Mouse (Mus musculus): Measurements from ENCODE around the gene Kif5a. TPM values are rescaled to one million over a fixed set of nuclear protein-coding genes. Genes with fewer than 3 reads are reported as not detected.
A peak's percentile ranks its signal among the peaks of the same experiment; 100 is the strongest.

Kif5a gene
- polyA plus RNA-seq, 1 experiment from 2014 or later: 2.3 TPM

DNA sequence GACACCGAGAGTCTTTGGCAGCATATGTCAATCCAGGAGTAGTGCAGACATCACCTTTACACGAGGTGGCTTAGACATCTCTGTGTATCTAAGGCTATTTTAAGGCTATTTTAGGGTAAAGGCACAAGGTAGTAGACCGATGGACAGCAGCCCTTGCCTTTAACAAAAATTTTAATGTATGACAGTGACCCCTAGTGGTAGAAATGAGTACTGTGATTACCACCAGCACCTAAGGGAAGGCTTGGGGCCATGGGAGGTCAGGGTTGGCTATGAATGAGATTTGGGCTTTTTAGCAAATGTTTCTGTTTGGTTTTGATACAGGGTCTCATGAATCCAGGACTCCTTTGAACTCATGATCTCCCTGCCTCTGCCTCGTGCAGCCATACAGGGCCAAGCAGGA is 34.3 kb downstream of the Kif5a start:
- Histone ChIP-seq H3K27me3 (ENCODE audit: control insufficient read depth, insufficient read depth, low read length) (no peaks in the 10 kb centered on the region), H3K4me3 (ENCODE audit: low read depth, low read length) (no peak overlapping the region), H3K4me2 (replicated peaks; ENCODE audit: low read depth) (no peak overlapping the region), H3K9ac (ENCODE audit: low read length) (no peak overlapping the region), H3K27ac (replicated peaks) (no peak overlapping the region), H3K4me1 (replicated peaks; ENCODE audit: control insufficient read depth, insufficient read depth) (no peaks in the 10 kb centered on the region), H3K9me3 (ENCODE audit: control insufficient read depth, low read length) (no peaks in the 10 kb centered on the region), H3K36me3 (ENCODE audit: control insufficient read depth, insufficient read depth, low read length) (no peaks in the 10 kb centered on the region)
- no peak for DNase-seq (ENCODE audit: low spot score)
- ATAC-seq (ENCODE audit: low FRiP score, low TSS enrichment): peak; percentile 44; the same call in 1 of the 2 replicates
- TF ChIP-seq CTCF (IDR thresholded peaks at IDR 0.05; ENCODE audit: low read depth) (peak; percentile 89), EP300 (optimal IDR thresholded peaks at IDR 0.05) (no peak)
- 15% methylated on average over 4 of the region's 4 CpGs for WGBS

DNA sequence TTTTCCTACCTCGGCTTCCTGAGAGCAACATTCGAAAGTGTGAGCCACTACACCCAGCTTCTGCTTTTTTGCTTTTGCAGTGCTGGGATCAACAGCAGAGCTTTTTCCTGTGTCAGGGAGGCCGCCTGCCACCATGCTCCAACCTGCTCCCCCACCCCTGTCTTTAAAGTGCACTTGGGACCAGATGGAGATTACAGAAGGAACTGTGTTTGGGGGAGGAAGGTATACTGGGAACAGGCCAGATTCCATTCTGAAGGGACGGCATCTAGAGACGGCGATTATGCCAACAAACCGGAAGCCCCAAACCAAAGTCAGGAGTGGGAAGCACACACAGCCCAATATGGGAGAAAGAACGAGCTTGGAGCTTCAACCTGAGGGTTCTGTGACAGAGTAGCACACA is 36.0 kb downstream of the Kif5a start:
- H3K4me3 ChIP-seq (ENCODE audit: low read depth, low read length): no peak overlapping the region
- TF ChIP-seq EP300 (optimal IDR thresholded peaks at IDR 0.05) (no peak), CTCF (IDR thresholded peaks at IDR 0.05; ENCODE audit: low read depth) (no peak)
- H3K27me3 ChIP-seq (ENCODE audit: control insufficient read depth, insufficient read depth, low read length): no peaks in the 10 kb centered on the region
- no peaks in the 10 kb centered on the region for H3K4me1 ChIP-seq (replicated peaks; ENCODE audit: control insufficient read depth, insufficient read depth)
- no peak overlapping the region for H3K27ac ChIP-seq (replicated peaks)
- no peak overlapping the region for H3K4me2 ChIP-seq (replicated peaks; ENCODE audit: low read depth)
- H3K36me3 ChIP-seq (ENCODE audit: control insufficient read depth, insufficient read depth, low read length): no peaks in the 10 kb centered on the region
- 81% methylated on average over 8 of the region's 8 CpGs for WGBS
- H3K9me3 ChIP-seq (ENCODE audit: control insufficient read depth, low read length): no peaks in the 10 kb centered on the region
- no peak for DNase-seq (ENCODE audit: low spot score)
- no peak overlapping the region for H3K9ac ChIP-seq (ENCODE audit: low read length)
- ATAC-seq (ENCODE audit: low FRiP score, low TSS enrichment): no peak

DNA sequence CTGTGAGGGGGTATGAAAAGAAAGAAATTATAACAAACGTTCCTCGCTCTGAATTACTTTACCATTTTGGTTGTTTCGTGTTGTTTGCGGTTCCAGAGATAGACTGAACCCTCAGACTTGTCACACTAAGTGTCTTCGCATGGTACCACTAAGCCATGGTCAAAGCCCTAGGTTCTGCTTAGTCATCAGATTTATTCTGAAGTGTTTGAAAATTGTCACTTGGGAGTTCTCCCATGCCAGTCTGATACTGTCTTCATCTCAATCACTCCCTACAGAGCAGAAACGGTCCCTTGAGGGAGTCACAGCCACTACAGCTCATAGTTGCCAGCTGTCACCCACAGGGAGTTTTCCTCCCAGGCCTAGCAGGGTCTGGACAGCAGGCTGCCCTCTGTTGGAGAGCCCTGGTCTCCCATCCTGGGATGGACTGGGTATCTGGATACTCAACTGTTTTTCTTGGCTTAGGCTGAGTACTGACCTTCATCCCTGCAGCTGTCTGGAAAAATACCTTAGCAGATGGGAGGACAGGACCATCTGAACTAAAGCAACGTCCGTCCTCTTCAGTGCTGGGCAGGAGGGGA is 36.7 kb downstream of the Kif5a start:
- no peaks in the 10 kb centered on the region for H3K36me3 ChIP-seq (ENCODE audit: control insufficient read depth, insufficient read depth, low read length)
- H3K4me1 ChIP-seq (replicated peaks; ENCODE audit: control insufficient read depth, insufficient read depth): no peaks in the 10 kb centered on the region
- peak; percentile 67 for ATAC-seq (ENCODE audit: low FRiP score, low TSS enrichment)
- H3K9me3 ChIP-seq (ENCODE audit: control insufficient read depth, low read length): no peaks in the 10 kb centered on the region
- H3K4me3 ChIP-seq (ENCODE audit: low read depth, low read length): no peak overlapping the region
- H3K27ac ChIP-seq (replicated peaks): no peak overlapping the region
- TF ChIP-seq EP300 (optimal IDR thresholded peaks at IDR 0.05): no peak
- TF ChIP-seq CTCF (IDR thresholded peaks at IDR 0.05; ENCODE audit: low read depth): peak; percentile 63
- WGBS: 70% methylated on average over 8 of the region's 8 CpGs
- H3K27me3 ChIP-seq (ENCODE audit: control insufficient read depth, insufficient read depth, low read length): no peaks in the 10 kb centered on the region
- H3K4me2 ChIP-seq (replicated peaks; ENCODE audit: low read depth): no peak overlapping the region
- no peak for DNase-seq (ENCODE audit: low spot score)
- no peak overlapping the region for H3K9ac ChIP-seq (ENCODE audit: low read length)

DNA sequence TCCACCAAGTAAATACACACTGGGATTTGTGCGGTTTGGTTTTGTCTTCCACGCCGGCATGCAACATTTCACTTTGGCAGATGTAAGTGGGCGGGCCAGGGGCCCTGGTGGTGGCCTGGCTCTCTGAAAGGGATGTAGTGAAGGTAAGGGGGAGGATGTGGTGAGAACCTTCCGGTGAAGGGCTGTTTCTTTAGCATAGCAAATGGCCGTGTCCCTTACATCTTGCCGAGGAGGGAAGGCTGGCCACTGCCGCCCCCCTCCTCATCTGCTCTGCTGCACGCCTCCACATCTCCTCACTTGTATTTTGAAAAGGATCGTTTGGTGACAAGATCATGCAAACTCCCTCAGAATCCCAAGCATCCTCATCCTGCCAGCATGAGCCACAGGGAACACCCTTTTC is 37.4 kb downstream of the Kif5a start:
- 38% methylated on average over 10 of the region's 10 CpGs for WGBS
- ATAC-seq (ENCODE audit: low FRiP score, low TSS enrichment) (no peak), DNase-seq (ENCODE audit: low spot score) (no peak)
- H3K27me3 ChIP-seq (ENCODE audit: control insufficient read depth, insufficient read depth, low read length): no peaks in the 10 kb centered on the region
- H3K4me1 ChIP-seq (replicated peaks; ENCODE audit: control insufficient read depth, insufficient read depth): no peaks in the 10 kb centered on the region
- H3K4me3 ChIP-seq (ENCODE audit: low read depth, low read length): no peak overlapping the region
- no peak overlapping the region for H3K9ac ChIP-seq (ENCODE audit: low read length)
- no peak overlapping the region for H3K4me2 ChIP-seq (replicated peaks; ENCODE audit: low read depth)
- TF ChIP-seq CTCF (IDR thresholded peaks at IDR 0.05; ENCODE audit: low read depth) (no peak), EP300 (optimal IDR thresholded peaks at IDR 0.05) (no peak)
- H3K9me3 ChIP-seq (ENCODE audit: control insufficient read depth, low read length): no peaks in the 10 kb centered on the region
- H3K36me3 ChIP-seq (ENCODE audit: control insufficient read depth, insufficient read depth, low read length): no peaks in the 10 kb centered on the region
- no peak overlapping the region for H3K27ac ChIP-seq (replicated peaks)

DNA sequence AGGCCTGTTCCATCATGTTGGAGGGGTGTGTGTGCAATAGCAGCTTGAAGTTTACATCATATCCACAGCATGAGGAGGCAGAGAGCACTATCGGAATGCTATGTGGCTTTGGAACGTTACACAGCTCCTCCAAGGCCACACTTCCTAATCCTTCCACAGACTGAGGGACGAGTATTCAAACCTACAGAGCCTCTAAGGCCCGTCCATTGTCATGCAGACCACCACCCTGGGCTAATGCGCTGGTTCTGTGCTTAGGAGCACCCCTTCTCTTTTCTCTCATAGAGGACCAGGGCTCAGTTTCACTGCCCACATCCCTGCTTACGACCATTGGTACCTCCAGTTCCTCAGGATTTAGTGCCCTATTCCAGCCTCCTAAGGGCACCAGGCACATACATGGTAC is 37.9 kb downstream of the Kif5a start:
- DNase-seq (ENCODE audit: low spot score): no peak
- ATAC-seq (ENCODE audit: low FRiP score, low TSS enrichment): no peak
- 39% methylated on average over 6 of the region's 6 CpGs for WGBS

DNA sequence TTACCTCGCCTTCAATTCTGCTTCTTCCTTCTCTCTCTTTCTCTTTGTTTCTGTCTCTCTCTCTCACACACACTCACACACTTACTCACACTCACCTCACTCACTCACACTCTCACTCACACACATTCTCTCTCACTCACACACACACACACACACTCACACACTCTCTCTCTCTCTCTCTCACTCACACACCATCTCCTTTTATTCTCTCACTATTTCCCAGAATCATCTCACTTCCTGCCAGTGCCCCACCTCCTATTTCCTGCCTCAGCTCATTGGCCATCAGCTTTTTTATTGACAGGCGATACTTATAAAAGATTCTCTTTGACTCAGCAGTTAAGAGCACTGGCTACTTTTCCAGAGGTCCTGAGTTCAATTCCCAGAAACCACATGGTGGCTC is 44.8 kb downstream of the Kif5a start:
- 93% methylated on average over 2 of the region's 2 CpGs for WGBS
- no peak overlapping the region for H3K27ac ChIP-seq (replicated peaks)

More for the DNA sequence above, 37.9 kb downstream of the Kif5a start:
- no peaks in the 10 kb centered on the region for H3K27me3 ChIP-seq (ENCODE audit: control insufficient read depth, insufficient read depth, low read length)
- H3K9me3 ChIP-seq (ENCODE audit: control insufficient read depth, low read length): no peaks in the 10 kb centered on the region
- no peak for TF ChIP-seq EP300 (optimal IDR thresholded peaks at IDR 0.05)
- no peak for TF ChIP-seq CTCF (IDR thresholded peaks at IDR 0.05; ENCODE audit: low read depth)
- no peaks in the 10 kb centered on the region for H3K4me1 ChIP-seq (replicated peaks; ENCODE audit: control insufficient read depth, insufficient read depth)
- H3K9ac ChIP-seq (ENCODE audit: low read length): no peak overlapping the region
- H3K36me3 ChIP-seq (ENCODE audit: control insufficient read depth, insufficient read depth, low read length): no peaks in the 10 kb centered on the region
- no peak overlapping the region for H3K4me2 ChIP-seq (replicated peaks; ENCODE audit: low read depth)
- no peak overlapping the region for H3K27ac ChIP-seq (replicated peaks)
- H3K4me3 ChIP-seq (ENCODE audit: low read depth, low read length): no peak overlapping the region

More for the DNA sequence above, 44.8 kb downstream of the Kif5a start:
- Histone ChIP-seq H3K4me1 (replicated peaks; ENCODE audit: control insufficient read depth, insufficient read depth) (no peaks in the 10 kb centered on the region), H3K27me3 (ENCODE audit: control insufficient read depth, insufficient read depth, low read length) (no peaks in the 10 kb centered on the region), H3K36me3 (ENCODE audit: control insufficient read depth, insufficient read depth, low read length) (no peaks in the 10 kb centered on the region), H3K9me3 (ENCODE audit: control insufficient read depth, low read length) (no peaks in the 10 kb centered on the region), H3K9ac (ENCODE audit: low read length) (no peak overlapping the region), H3K4me2 (replicated peaks; ENCODE audit: low read depth) (no peak overlapping the region), H3K4me3 (ENCODE audit: low read depth, low read length) (no peak overlapping the region)
- no peak for ATAC-seq (ENCODE audit: low FRiP score, low TSS enrichment)
- DNase-seq (ENCODE audit: low spot score): no peak
- no peak for TF ChIP-seq EP300 (optimal IDR thresholded peaks at IDR 0.05)
- TF ChIP-seq CTCF (IDR thresholded peaks at IDR 0.05; ENCODE audit: low read depth): no peak
